Mouse (Mus musculus): Measurements from ENCODE around the gene Acoxl.
A peak's percentile ranks its signal among the peaks of the same experiment; 100 is the strongest.

Gene Acoxl

GRCm38 (mm10) chr2:128123921-128124683 lies 285.4 kb downstream of the Acoxl start:
- no peak for DNase-seq

- no peak for DNase-seq
These were observed 286.0 kb downstream of the Acoxl start for GRCm38 (mm10) chr2:128124693-128125092.

GRCm38 (mm10) chr2:128125635-128126470 lies 287.2 kb downstream of the Acoxl start, which contains the start of gene Bcl2l11:
Gene Bcl2l11 (plus strand): TSS chr2:128126038.
- DNase-seq: peak; percentile 96

- DNase-seq: peak; percentile 29
These were observed 287.9 kb downstream of the Acoxl start for GRCm38 (mm10) chr2:128126591-128127051.

- DNase-seq: peak; percentile 97
These were observed 288.5 kb downstream of the Acoxl start for GRCm38 (mm10) chr2:128127121-128127671.

GRCm38 (mm10) chr2:128127691-128128292 lies 289.1 kb downstream of the Acoxl start:
- peak; percentile 72 for DNase-seq

GRCm38 (mm10) chr2:128128532-128128931 lies 289.9 kb downstream of the Acoxl start:
- DNase-seq: no peak

- DNase-seq: no peak
These were observed 292.8 kb downstream of the Acoxl start for GRCm38 (mm10) chr2:128131503-128131902.

- DNase-seq: no peak
These were observed 294.0 kb downstream of the Acoxl start for GRCm38 (mm10) chr2:128132635-128133034.

- no peak for DNase-seq
These were observed 295.2 kb downstream of the Acoxl start for GRCm38 (mm10) chr2:128133865-128134264.

- DNase-seq: no peak
These were observed 295.8 kb downstream of the Acoxl start for GRCm38 (mm10) chr2:128134474-128134873.

GRCm38 (mm10) chr2:128134948-128135347 lies 296.3 kb downstream of the Acoxl start:
- no peak for DNase-seq

GRCm38 (mm10) chr2:128136769-128137433 lies 298.2 kb downstream of the Acoxl start:
- no peak for DNase-seq

- DNase-seq: no peak
These were observed 299.0 kb downstream of the Acoxl start for GRCm38 (mm10) chr2:128137480-128138276.

GRCm38 (mm10) chr2:128138924-128139323 lies 300.2 kb downstream of the Acoxl start:
- no peak for DNase-seq

GRCm38 (mm10) chr2:128139781-128140180 lies 301.1 kb downstream of the Acoxl start:
- no peak for DNase-seq

GRCm38 (mm10) chr2:128140183-128140582 lies 301.5 kb downstream of the Acoxl start:
- DNase-seq: no peak

GRCm38 (mm10) chr2:128143992-128144391 lies 305.3 kb downstream of the Acoxl start:
- peak; percentile 40 for DNase-seq

- no peak for DNase-seq
These were observed 306.8 kb downstream of the Acoxl start for GRCm38 (mm10) chr2:128145433-128145832.

- DNase-seq: no peak
These were observed 310.9 kb downstream of the Acoxl start for GRCm38 (mm10) chr2:128149596-128149995.

GRCm38 (mm10) chr2:128152211-128152610 lies 313.5 kb downstream of the Acoxl start:
- DNase-seq: no peak

Data from liver (tissue).